In the genomic region with DNA sequence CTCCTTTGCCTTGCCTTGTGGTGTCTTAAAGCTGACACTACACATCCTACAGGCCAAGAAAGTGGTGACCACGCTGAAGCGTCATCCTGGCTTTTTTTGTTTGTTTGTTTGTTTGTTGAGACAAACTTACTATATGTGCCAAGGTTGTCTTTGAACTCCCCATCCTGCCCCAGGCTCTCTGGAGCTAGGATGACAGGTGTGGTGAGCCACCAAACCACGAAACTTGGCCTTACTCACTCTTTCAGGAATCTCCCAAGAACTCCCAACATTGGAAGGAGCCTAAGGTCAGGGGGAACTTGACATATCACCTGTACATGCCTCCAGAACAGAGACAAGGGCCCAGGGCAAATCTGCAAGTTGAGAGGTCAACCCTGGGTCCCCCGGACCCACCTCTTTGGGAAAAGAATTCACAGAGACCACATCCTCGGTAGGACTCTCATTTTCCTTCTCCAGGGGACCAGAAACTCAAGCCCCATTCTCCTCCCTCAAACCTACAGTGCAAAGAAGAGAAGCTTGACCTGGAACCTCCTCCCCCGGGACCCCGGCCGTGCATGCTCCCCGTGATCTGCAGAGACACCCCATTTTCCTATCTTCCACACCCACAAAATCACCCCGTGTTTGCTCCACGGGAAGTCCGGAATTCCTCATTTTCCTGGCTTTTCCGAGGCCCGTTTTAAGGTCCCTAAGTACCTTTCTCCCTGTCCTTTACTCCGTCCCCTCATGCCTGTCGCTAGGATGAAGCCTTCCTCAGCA, we compare ENCODE assay signal across 10 mouse cellular contexts. TPM values are rescaled to one million over a fixed set of nuclear protein-coding genes. Genes with fewer than 3 reads are reported as not detected.
DNase-seq lines count a peak whose midpoint lies in the region; ATAC-seq and TF ChIP-seq lines count a peak whose summit lies in the region.
"Had no signal": no experiment of that assay in that cellular context is flagged by ENCODE, and none has a peak within 500 bp of the region (broad histone marks: within the 10 kb centered on the region; RNA-seq: fewer than 3 reads in every experiment).

No protein-coding gene starts in this region.

- peak overlapping the region; percentile 56 for H3K4me2 ChIP-seq in intestine, postnatal 0 days (replicated peaks; ENCODE audit: low read depth)
- H3K4me2 ChIP-seq in neural tube, embryonic 13.5 days: peak overlapping the region; percentile 83

- no peaks in the 10 kb centered on the region for H3K36me3 ChIP-seq in liver, adult 2 months (ENCODE audit: control insufficient read depth, insufficient read depth, low read length)
- H3K36me3 ChIP-seq in intestine, postnatal 0 days (ENCODE audit: control insufficient read depth, insufficient read depth): no peaks in the 10 kb centered on the region
- H3K36me3 ChIP-seq in neural tube, embryonic 13.5 days: no peaks in the 10 kb centered on the region

- peaks cover 3% of the 10 kb centered on the region; the same call in 1 of the 2 replicates for H3K27me3 ChIP-seq in liver, adult 2 months (ENCODE audit: control insufficient read depth, insufficient read depth, low read length)
- peaks cover 43% of the 10 kb centered on the region; the same call in 1 of the 2 replicates for H3K27me3 ChIP-seq in intestine, postnatal 0 days (replicated peaks; ENCODE audit: control insufficient read depth, insufficient read depth, low read length)
- no peaks in the 10 kb centered on the region for H3K27me3 ChIP-seq in neural tube, embryonic 13.5 days

- no peaks in the 10 kb centered on the region for H3K79me2 ChIP-seq in liver, adult 2 months (ENCODE audit: control insufficient read depth, insufficient read depth, low read length)

- DNase-seq in liver, adult 2 months (ENCODE audit: extremely low read depth, low read depth, low spot score): no peak
- DNase-seq in liver: no peak
- no peak for DNase-seq in gastrocnemius, adult 18-20 months (ENCODE audit: low spot score)
- DNase-seq in layer of hippocampus, adult 11-12 months (ENCODE audit: low spot score): no peak

- WGBS in liver, adult 2 months: 53% methylated on average over 16 of the region's 16 CpGs
- WGBS in intestine, postnatal 0 days: 42% methylated on average over 16 of the region's 16 CpGs
- 39% methylated on average over 16 of the region's 16 CpGs for WGBS in neural tube, embryonic 13.5 days

- no peaks in the 10 kb centered on the region for H3K4me1 ChIP-seq in liver, adult 2 months (ENCODE audit: control insufficient read depth, insufficient read depth, low read length)
- no peaks in the 10 kb centered on the region for H3K4me1 ChIP-seq in embryonic fibroblast, embryonic 13.5 days (ENCODE audit: control insufficient read depth, insufficient read depth, low read length)
- H3K4me1 ChIP-seq in intestine, postnatal 0 days (replicated peaks; ENCODE audit: control insufficient read depth, insufficient read depth, low read length): no peaks in the 10 kb centered on the region
- H3K4me1 ChIP-seq in neural tube, embryonic 13.5 days (replicated peaks): peaks cover 44% of the 10 kb centered on the region

- TF ChIP-seq CTCF in liver, adult 2 months (IDR thresholded peaks at IDR 0.05; ENCODE audit: low read depth, low read length): no peak
- no peak for TF ChIP-seq CTCF in embryonic fibroblast, embryonic 13.5 days (IDR thresholded peaks at IDR 0.05; ENCODE audit: borderline replicate concordance, insufficient read depth, low read length)
- no peak for TF ChIP-seq CTCF in intestine, postnatal 0 days (IDR thresholded peaks at IDR 0.05; ENCODE audit: low read depth)

- H3K27ac ChIP-seq in liver, adult 2 months (replicated peaks; ENCODE audit: insufficient read depth, low read depth, low read length): no peak overlapping the region
- H3K27ac ChIP-seq in embryonic fibroblast, embryonic 13.5 days (ENCODE audit: insufficient read depth, low read length): peak overlapping the region; percentile 43
- H3K27ac ChIP-seq in intestine, postnatal 0 days (ENCODE audit: low read depth, low read length): peak overlapping the region; percentile 51; the same call in 1 of the 2 replicates
- peak overlapping the region; percentile 94 for H3K27ac ChIP-seq in neural tube, embryonic 13.5 days (replicated peaks)

- 0 out of 2 replicates have a peak overlapping the region, but pooled peaks have one; percentile 35 for H3K9ac ChIP-seq in liver, adult 2 months (ENCODE audit: low read depth, low read length)
- 0 out of 2 replicates have a peak overlapping the region, but pooled peaks have one; percentile 19 for H3K9ac ChIP-seq in intestine, postnatal 0 days (ENCODE audit: low read depth, low read length)
- H3K9ac ChIP-seq in neural tube, embryonic 13.5 days: peak overlapping the region; percentile 80

- TF ChIP-seq POLR2A in liver, adult 2 months (IDR thresholded peaks at IDR 0.05; ENCODE audit: extremely low read depth, insufficient read depth, low read length): no peak
- TF ChIP-seq POLR2A in embryonic fibroblast, embryonic 13.5 days (IDR thresholded peaks at IDR 0.05; ENCODE audit: low read depth, low read length): no peak

- no peak for ATAC-seq in intestine, postnatal 0 days
- ATAC-seq in neural tube, embryonic 13.5 days (ENCODE audit: low read depth): no peak
- ATAC-seq in megakaryocyte progenitor cell, adult 5-6 weeks (replicated peaks; ENCODE audit: poor library complexity): no peak

- H3K4me3 ChIP-seq in liver, adult 2 months (ENCODE audit: insufficient read depth, low read depth, low read length): no peak overlapping the region
- peak overlapping the region; percentile 54 for H3K4me3 ChIP-seq in embryonic fibroblast, embryonic 13.5 days (ENCODE audit: insufficient read depth, low read length)
- peak overlapping the region; percentile 25 for H3K4me3 ChIP-seq in intestine, postnatal 0 days (ENCODE audit: low read depth, low read length)
- H3K4me3 ChIP-seq in neural tube, embryonic 13.5 days: peak overlapping the region; percentile 47

- H3K9me3 ChIP-seq in intestine, postnatal 0 days (ENCODE audit: control insufficient read depth): no peaks in the 10 kb centered on the region
- no peaks in the 10 kb centered on the region for H3K9me3 ChIP-seq in neural tube, embryonic 13.5 days

RNA-seq across cellular contexts. Expression of a gene that starts 2.9 kb away (rescaled TPM):
- total RNA-seq in liver, adult 2 months (2014; rRNA removed): 0.07 and 0.09 TPM in 2 replicates
- 0.10 and 0.19 TPM in 2 replicates for polyA plus RNA-seq in liver, adult 2 months (2012; rRNA removed)
- 0.70 and 1.8 TPM in 2 replicates for polyA plus RNA-seq in embryonic fibroblast, embryonic 13.5 days (2011; ENCODE audit: insufficient read length, low read depth, missing spikeins)
- polyA plus RNA-seq in intestine, postnatal 0 days (2015; fragmentation: Nextera tagmentation; extraction: Ambion mirVana): 2.8 and 3.7 TPM in 2 replicates
- polyA plus RNA-seq in neural tube, embryonic 13.5 days (2015; fragmentation: Nextera tagmentation; extraction: Ambion mirVana): 3.1 and 3.4 TPM in 2 replicates
- 10 to 100 TPM; 17.6 to 18.7 TPM for total RNA-seq in gastrocnemius, adult 18-20 months (2021)
- 0.64 TPM in 1 of 2 replicates, not detected in the other for total RNA-seq in megakaryocyte progenitor cell, adult 5-6 weeks (2015)
- total RNA-seq in megakaryocyte progenitor cell, adult 5-6 weeks (2017): 0.12 TPM in 1 of 2 replicates, not detected in the other
- polyA plus RNA-seq: inflammation-experienced regulatory T-cells, adult 6 months had no signal

RNA-seq across cellular contexts. Expression of a gene that starts 15.4 kb away (rescaled TPM):
- 2.3 and 4.3 TPM in 2 replicates for total RNA-seq in liver, adult 2 months (2014; rRNA removed)
- 3.6 and 5.1 TPM in 2 replicates for polyA plus RNA-seq in liver, adult 2 months (2012; rRNA removed)
- polyA plus RNA-seq in embryonic fibroblast, embryonic 13.5 days (2011; ENCODE audit: insufficient read length, low read depth, missing spikeins): 0.15 and 0.37 TPM in 2 replicates
- polyA plus RNA-seq in intestine, postnatal 0 days (2015; fragmentation: Nextera tagmentation; extraction: Ambion mirVana): 5.7 and 6.1 TPM in 2 replicates
- polyA plus RNA-seq in neural tube, embryonic 13.5 days (2015; fragmentation: Nextera tagmentation; extraction: Ambion mirVana): 13.1 TPM in 2 replicates
- total RNA-seq in gastrocnemius, adult 18-20 months (2021): 1 to 10 TPM; 5.5 to 8.5 TPM
- 0.10 TPM in 1 of 2 replicates, not detected in the other for total RNA-seq in megakaryocyte progenitor cell, adult 5-6 weeks (2015)
- 0.08 TPM in 1 of 2 replicates, not detected in the other for total RNA-seq in megakaryocyte progenitor cell, adult 5-6 weeks (2017)

RNA-seq across cellular contexts. Expression of a gene that starts 21.1 kb away (rescaled TPM):
- 0.09 TPM in 1 of 2 replicates, not detected in the other for total RNA-seq in liver, adult 2 months (2014; rRNA removed)
- 0.04 and 0.13 TPM in 2 replicates for polyA plus RNA-seq in liver, adult 2 months (2012; rRNA removed)
- not detected in 2 replicates for polyA plus RNA-seq in embryonic fibroblast, embryonic 13.5 days (2011; ENCODE audit: insufficient read length, low read depth, missing spikeins)
- polyA plus RNA-seq in intestine, postnatal 0 days (2015; fragmentation: Nextera tagmentation; extraction: Ambion mirVana): 0.08 TPM in 2 replicates
- 0.10 TPM in 1 of 2 replicates, not detected in the other for polyA plus RNA-seq in neural tube, embryonic 13.5 days (2015; fragmentation: Nextera tagmentation; extraction: Ambion mirVana)
- total RNA-seq in gastrocnemius, adult 18-20 months (2021): not detected
- total RNA-seq in megakaryocyte progenitor cell, adult 5-6 weeks (2015): 0.32 TPM in 1 of 2 replicates, not detected in the other
- 0.24 TPM in 1 of 2 replicates, not detected in the other for total RNA-seq in megakaryocyte progenitor cell, adult 5-6 weeks (2017)
- polyA plus RNA-seq: inflammation-experienced regulatory T-cells, adult 6 months had no signal

RNA-seq across cellular contexts. Expression of a gene that starts 23.5 kb away (rescaled TPM):
- total RNA-seq in liver, adult 2 months (2014; rRNA removed): 0.18 TPM in 1 of 2 replicates, not detected in the other
- 0.05 and 0.14 TPM in 2 replicates for polyA plus RNA-seq in liver, adult 2 months (2012; rRNA removed)
- not detected in 2 replicates for polyA plus RNA-seq in embryonic fibroblast, embryonic 13.5 days (2011; ENCODE audit: insufficient read length, low read depth, missing spikeins)
- 2.9 and 3.6 TPM in 2 replicates for polyA plus RNA-seq in intestine, postnatal 0 days (2015; fragmentation: Nextera tagmentation; extraction: Ambion mirVana)
- polyA plus RNA-seq in neural tube, embryonic 13.5 days (2015; fragmentation: Nextera tagmentation; extraction: Ambion mirVana): 0.15 TPM in 1 of 2 replicates, not detected in the other
- total RNA-seq in gastrocnemius, adult 18-20 months (2021): under 1 TPM in 1 of 2 experiments, not detected in 1; 0.11 TPM
- not detected in 2 replicates for total RNA-seq in megakaryocyte progenitor cell, adult 5-6 weeks (2015)
- not detected in 2 replicates for total RNA-seq in megakaryocyte progenitor cell, adult 5-6 weeks (2017)
- polyA plus RNA-seq: inflammation-experienced regulatory T-cells, adult 6 months had no signal

RNA-seq across cellular contexts. Expression of a gene that starts 25.6 kb away (rescaled TPM):
- not detected in 2 replicates for total RNA-seq in liver, adult 2 months (2014; rRNA removed)
- 0.15 and 0.21 TPM in 2 replicates for polyA plus RNA-seq in liver, adult 2 months (2012; rRNA removed)
- polyA plus RNA-seq in embryonic fibroblast, embryonic 13.5 days (2011; ENCODE audit: insufficient read length, low read depth, missing spikeins): not detected in 2 replicates
- 0.05 and 0.23 TPM in 2 replicates for polyA plus RNA-seq in intestine, postnatal 0 days (2015; fragmentation: Nextera tagmentation; extraction: Ambion mirVana)
- polyA plus RNA-seq in neural tube, embryonic 13.5 days (2015; fragmentation: Nextera tagmentation; extraction: Ambion mirVana): not detected in 2 replicates
- not detected for total RNA-seq in gastrocnemius, adult 18-20 months (2021)
- not detected in 2 replicates for total RNA-seq in megakaryocyte progenitor cell, adult 5-6 weeks (2015)
- total RNA-seq in megakaryocyte progenitor cell, adult 5-6 weeks (2017): not detected in 2 replicates
- total RNA-seq: adrenal gland, adult 18-20 months had no signal
- polyA plus RNA-seq: inflammation-experienced regulatory T-cells, adult 6 months had no signal

Comparison
In these comparisons a context has a peak if more than half of its experiments do, and no peak if none do; other contexts are left out.
1. H3K9ac ChIP-seq: peak in every context shown above with its lines; median percentile 80 in neural tube, embryonic 13.5 days; 35 in liver, adult 2 months; 19 in intestine, postnatal 0 days.